Mouse (Mus musculus): Measurements from ENCODE around the gene Adora2b. TPM values are rescaled to one million over a fixed set of nuclear protein-coding genes. Genes with fewer than 3 reads are reported as not detected.

Adora2b gene
- 1 to 10 TPM; 6.2 to 9.5 (median 8.5) TPM for total RNA-seq (2022)

DNA sequence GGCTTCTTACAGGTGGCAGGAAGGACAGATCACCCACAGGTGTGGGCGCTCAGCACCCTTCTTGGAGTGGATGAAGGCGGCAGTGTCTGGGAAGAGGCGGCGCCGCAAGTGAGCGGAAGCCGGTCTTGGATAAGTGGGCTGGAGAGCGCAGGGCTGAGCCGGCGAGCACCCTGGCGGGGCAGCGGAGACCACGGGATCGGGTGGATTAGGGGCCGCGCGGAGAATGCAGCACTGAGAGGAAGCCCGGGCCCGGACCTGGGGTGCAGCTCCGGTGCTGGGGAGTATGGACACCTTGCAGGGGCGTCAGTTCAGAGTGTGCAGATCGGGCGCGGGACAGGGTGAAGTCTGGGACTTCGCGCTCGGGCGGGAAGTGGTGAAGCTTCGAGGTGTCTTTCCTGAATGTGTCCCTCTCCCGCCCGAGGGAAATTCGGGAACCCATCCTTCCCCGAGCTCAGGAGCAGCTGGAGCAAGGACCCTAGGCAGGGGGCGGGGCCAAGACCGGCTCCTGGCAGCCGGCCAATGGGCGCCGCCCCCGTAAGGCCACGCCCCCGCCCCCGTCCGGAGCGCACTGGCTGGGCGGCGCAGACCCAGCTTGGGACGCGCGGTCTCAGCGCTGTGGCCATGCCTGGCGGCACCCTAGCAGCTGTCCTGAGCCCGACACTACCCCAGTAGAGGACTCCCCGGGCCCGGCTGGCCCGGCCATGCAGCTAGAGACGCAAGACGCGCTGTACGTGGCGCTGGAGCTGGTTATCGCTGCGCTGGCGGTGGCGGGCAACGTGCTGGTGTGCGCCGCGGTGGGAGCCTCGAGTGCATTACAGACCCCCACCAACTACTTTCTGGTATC lies at the start of gene Adora2b:
Adora2b (plus strand) TSS at position 584 of the 844 bp plus-strand sequence.
- no peak for DNase-seq (ENCODE audit: low spot score in 2 of 2)

DNA sequence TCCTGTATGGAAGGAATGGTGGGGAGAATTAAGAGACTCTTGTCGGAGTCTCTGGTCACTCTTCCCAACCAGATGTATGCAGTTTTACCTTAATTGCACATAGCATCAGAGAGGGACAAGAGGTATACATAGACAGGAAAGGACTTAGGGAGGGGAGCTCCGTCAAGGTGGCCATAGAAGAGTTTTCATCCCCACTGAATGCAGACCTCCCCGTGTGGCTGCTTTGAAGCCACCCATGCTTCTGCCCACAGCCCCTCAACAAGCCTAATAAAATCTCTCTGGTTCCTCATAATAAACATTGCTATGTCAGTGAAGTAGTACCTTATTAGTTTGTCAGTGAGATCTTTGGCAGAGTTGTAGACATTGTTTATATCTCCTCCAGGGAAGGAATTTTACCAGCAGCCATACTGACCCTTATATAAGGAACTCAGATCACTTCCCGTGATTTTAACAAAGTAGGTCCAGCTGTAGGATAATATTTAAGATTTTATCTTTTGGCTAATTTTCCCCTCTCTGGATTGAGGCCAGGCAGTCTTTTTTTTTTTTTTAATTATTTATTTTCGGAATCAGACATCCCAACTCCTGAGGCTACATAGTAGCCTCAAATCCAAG lies 47.8 kb upstream of the Adora2b start:
- DNase-seq (ENCODE audit: low spot score in 2 of 2): no peak

DNA sequence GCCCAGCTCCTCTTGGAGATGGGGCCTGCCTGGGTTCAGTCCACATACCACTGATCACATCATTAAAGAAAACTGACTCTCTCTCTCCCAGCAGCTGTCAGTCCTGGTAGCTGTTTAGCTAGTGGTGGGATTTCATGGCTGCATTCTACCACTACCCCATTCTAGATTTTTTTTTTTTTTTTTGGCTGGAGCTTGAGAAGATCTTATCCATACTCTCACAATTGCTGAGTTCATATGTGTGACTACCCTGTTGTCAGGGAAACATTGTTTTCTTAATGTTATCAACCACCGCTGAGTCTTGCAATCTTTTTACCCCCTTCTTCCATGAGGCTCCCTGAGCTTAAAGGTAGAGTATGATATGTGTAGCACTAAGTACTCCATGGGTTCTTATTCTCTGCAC lies 46.1 kb upstream of the Adora2b start:
- no peak for DNase-seq (ENCODE audit: low spot score in 2 of 2)

DNA sequence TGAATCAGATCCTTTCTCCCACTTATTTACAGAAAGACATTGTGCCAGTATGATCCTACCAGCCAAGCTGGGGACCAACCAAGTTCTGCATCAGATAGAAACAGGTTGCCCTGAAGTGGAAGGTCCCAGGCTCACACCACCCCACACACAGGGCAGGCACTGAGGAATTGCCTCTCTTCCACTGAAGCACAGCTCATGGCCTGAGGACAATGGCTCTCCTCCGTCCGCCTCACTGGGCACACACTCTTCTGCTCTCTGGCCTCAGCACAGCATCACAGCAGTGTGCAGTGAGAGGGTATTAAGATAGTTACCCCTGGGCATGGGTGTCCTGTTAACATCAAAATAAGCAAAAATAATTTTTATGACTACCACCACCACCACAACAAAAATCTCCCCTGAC lies 39.7 kb upstream of the Adora2b start:
- no peak for DNase-seq (ENCODE audit: low spot score in 2 of 2)

DNA sequence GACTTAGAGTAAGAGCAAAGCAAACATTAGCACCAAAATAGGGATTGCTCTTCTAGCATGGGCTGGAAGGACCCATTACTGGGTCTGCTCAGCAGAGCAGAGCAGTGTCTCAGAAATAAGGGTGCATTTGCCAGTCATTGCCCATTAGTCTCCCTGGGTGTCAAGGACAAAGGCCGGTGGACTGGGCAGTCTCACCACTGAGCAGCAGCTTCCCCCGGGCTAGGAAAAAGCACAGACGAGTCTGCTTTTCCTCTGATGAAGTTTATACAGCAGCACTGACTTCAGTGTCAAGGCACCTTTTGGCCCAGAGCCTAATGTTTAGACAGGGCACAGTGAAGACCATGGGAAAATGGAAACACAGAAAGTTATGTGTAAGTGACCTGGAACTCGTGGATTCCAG lies 38.9 kb upstream of the Adora2b start:
- no peak for DNase-seq (ENCODE audit: low spot score in 2 of 2)

DNA sequence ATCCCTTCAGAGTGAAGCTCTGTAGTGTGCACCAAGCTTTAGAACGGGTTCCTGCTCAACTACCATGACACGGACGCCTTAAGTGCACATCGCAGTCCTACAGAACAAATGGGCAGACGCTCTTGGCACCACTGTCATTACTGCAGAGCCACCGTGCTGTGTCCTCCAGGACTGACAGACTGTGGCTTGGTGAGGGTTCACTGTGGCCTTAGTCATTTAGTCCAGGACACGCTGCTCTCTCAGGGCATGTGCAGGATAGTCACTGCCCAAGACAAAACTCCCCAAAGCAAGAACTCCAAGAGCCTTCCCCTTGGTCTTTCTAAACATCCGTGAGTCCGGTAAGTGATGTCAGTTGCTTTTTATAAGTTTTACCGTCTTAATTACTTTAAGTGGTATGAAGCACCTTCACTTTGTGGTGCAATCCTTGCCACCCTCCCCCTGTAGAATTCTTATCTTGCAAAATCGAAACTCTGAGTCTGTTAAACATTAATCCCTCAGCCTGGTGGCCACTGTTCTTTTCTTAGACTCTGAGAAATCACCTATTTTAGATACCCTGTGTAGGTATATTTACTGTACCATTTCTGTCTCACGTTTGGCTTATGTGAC lies 35.3 kb upstream of the Adora2b start:
- no peak for DNase-seq (ENCODE audit: low spot score in 2 of 2)

DNA sequence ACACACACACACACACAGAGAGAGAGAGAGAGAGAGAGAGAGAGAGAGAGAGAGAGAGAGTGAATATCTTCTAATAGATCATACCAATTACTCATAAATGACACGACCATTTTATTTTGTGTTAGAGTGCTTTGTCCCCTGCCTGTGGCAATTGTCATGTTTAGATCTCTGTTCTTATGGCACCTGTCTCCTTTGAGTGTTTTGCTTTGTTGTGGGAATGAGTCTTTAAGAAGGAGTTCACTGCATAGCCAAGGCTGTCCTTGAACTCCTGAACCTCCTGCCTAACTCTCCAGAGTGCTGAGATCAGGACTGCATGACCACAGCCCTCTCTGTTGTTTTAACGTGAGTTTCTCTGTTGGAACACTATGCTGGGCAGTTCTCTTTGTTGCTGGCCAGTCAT lies 33.7 kb upstream of the Adora2b start:
- no peak for DNase-seq (ENCODE audit: low spot score in 2 of 2)

DNA sequence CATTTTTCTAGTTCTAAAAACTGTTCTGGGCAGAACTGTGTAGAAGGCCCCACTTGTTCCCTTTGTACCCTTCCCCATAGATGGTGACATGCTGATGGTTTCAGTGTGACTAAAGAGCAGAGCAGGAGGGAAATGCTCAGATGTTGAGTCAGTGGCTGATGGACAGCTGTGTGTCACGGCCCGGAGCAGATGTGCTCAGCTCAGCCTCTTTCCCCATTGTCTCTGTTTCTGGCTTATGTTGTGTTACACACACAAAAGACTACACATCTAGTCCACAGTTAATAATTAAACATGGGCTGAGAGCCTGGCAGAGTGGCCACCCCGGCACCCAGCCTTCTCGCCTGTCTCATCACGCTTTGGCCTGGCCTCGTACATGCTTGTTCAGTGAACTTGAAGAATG lies 31.0 kb upstream of the Adora2b start:
- DNase-seq (ENCODE audit: low spot score in 2 of 2): no peak

DNA sequence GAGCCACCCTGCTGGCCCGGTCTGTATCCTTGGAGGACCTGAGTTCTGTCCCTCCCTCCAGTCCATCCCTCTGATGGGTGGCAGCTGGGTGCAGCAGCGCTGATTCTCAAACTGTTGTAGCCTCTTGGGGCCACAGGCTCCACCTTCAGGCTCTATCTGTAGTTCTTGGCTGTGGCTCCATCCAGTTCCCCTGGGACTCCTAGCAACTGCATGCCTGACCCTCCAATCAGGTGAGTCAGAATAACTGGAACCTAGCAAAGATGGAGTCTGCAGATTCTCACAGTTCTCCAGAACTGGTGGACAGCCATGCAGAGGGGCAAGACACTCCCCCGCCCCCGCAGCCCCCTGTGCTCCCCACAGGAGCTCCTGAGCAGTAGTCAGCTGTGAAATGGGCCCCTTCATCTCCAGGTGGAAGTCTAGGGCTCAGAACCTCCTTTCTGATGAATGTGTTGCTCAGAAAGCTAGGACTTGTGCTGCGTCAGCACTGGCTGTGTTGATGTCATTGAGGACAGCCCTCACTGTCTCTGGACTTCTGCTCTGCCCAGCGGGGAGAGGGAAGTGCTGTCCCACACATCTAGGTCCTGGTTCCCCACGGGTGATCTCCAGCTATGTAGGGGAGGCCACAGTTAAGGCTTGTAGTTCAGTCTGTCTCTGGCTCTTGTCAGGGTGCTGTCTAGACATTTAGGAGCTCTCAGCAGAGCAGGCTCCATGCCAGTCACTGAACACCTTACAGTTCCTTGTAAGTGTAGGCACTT lies 27.9 kb upstream of the Adora2b start:
- no peak for DNase-seq (ENCODE audit: low spot score in 2 of 2)

DNA sequence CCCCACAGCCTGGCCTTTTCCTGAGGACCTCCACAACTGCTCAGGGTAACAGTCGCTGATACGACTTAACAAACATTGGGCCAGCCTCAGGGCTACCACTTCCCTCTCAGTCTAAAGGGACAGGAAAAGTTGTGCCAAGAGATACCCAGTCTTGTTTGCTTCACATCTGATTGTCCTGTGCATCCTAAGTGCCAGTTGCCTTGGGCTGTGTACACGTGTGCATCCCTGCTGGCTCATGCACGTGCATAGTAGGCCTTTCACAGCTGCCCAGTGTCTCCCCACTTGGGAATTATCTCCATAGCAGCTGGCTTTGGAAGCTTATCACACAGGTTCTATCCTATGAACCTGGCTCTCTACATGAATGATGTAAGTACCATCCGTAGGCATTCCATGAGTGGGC lies 25.4 kb upstream of the Adora2b start:
- no peak for DNase-seq (ENCODE audit: low spot score in 2 of 2)

DNA sequence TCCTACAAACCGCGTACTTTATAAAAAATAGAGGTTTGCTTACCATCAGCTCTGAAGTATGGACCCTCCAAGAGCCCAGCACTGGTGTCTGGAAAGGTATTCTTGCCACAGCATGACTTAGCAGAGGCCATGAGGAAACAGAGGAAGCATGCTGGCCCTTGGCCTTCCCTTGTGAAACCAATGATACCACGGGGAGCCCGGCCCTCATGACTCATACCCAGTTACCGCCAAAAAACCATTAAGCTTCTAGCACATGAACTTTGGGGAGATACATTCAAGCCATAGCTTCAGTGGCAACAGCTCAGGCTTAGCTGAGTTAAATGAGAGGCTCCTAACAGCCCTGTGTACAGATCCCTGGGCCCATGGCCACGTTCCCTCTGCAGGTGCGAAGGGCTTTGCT lies 24.8 kb upstream of the Adora2b start:
- no peak for DNase-seq (ENCODE audit: low spot score in 2 of 2)

DNA sequence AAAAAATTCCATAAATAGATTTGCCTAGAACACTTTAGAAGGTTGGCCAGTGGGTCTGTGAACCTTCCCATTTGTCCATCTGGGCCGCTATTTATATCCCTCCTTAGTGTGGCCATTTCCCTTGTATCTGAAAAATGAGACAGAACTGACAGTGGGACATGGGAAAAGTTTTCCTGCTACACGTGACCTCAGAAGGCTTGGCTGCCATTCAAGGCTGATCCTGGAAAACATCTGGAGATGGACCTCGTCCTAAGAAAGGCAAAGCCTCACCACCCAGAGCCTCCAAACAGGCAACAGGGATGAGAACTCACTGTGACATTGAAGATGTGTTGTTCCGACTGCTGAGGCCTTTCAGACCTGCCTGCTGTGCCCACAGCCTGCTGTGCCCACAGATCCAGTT lies 24.0 kb upstream of the Adora2b start:
- DNase-seq (ENCODE audit: low spot score in 2 of 2): no peak

DNA sequence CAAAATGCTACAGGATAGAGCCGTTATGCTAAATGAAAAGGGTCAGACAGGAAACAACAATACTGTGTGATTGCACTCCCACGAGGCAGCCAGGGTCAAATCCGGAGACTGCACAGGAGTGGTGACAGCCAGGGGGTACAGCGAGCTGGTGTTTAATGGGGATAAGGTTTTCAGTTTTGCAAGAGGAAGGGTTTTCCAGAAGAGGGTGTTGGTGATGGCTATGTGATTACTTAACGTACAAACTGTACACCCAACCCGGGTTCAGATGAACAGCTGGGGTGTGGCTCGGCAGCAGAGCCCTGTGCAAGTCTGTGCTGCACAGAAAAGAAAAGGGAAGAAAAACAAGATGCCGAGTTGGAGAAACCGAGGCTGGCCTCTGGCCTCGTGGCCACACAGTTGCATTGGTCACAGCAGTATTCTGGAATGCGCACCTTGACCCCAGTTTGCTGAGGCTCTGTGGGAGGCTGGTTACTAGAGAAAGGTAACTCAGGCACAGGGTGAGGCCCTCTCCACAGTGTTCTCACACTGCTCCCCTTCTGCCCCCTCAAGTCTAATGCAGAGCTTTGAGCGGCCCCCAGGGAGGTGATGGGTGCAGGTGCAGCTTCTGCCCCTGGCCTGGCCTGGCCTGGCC lies 8.0 kb upstream of the Adora2b start:
- DNase-seq (ENCODE audit: low spot score in 2 of 2): no peak

DNA sequence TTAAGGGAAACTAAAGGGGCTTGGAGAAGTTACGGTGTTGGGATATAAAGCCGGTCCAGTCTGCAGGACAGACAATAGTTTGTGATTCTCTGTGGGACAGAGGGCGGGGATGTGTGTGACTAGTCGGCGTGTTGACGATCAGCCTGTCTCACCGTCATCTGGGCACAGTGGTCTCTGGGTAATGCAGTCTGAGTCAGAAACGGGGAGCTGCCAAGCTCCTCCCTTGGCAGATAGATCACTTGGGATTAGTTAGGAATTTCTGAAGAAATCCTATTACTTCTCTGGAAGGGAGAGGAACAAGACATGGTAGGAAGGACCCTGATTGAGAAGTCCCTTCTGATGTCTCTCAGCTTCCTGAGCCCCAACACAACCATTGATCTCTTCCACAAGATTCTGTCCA lies 4.9 kb upstream of the Adora2b start:
- DNase-seq (ENCODE audit: low spot score in 2 of 2): no peak

DNA sequence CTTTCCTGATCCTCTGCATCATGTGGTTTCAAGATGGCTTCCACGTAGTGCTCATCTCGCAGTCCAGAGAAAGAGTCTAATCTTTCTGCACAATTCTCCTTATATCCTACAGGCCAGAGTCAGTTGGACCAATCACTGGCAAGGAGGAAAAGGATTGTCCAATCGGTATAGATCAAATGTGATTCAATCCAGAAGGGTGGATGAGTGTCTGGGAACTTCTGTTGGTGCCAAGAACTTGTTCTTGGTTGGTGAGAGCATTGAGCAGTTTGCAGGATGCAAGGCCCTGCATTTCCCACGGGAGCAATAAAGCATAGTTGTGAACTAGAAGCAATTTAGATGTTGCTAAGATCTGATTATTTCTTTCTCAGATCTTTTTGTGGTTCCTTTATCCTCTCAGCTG lies 4.3 kb upstream of the Adora2b start:
- DNase-seq (ENCODE audit: low spot score in 2 of 2): no peak

DNA sequence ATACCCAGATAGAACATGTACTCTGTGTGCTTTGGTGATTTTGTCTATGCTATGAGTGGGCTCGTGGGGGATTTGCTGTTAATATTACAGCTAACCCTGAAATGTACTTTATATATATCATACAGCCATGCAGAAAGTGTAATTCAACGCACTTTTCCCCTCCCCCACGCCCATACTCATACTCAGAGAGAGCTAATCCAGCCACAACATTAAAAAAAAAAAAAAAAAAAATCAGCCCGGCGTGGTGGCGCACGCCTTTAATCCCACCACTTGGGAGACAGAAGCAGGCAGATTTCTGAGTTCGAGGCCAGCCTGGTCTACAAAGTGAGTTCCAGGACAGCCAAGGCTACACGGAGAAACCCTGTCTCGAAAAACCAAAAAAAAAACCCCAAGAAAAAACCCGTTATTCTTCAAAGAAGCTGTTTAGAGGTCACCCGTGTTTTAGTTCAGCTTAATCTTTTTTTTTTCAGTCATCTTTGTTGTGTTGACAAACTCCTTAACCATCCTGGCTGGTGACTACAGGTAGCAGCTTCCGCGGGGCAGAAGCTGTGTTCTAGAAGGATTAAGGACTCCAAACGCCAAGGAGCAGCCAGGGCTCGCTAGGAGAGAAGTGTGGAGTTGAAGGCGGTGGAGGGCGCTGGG lies 904 bp upstream of the Adora2b start:
- no peak for DNase-seq (ENCODE audit: low spot score in 2 of 2)

DNA sequence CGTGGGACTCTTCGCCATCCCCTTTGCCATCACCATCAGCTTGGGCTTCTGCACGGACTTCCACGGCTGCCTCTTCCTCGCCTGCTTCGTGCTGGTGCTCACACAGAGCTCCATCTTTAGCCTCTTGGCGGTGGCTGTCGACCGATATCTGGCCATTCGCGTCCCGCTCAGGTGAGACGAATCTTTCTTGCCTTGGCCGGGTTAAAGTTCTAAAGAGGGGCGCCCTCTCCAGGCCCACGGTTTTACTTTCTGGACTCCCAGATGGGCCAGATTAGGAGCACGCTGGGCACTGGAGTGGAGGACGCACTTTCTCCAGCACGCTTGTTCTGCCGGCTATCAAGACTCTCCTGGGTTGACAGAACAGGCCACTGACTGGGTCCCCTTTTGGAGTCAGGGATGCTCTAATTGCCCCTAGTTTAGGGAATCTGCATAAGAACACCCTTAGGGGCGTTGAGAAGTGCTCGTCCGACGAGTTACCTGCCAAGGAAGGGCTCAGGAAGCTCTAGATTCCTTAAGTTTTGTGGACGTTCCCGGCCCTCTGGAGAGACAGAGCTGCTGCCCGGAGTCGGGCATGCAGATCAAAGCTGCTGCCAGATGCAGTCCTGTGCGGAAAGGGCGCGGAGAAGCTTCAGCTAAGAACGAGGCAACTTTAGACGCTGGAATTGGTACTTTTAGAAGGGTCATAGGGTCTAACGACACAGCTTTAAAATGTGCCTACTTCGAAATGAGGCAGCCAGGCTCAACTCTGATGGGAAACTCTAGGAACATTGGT lies 668 bp downstream of the Adora2b start:
- DNase-seq (ENCODE audit: low spot score in 2 of 2): no peak

DNA sequence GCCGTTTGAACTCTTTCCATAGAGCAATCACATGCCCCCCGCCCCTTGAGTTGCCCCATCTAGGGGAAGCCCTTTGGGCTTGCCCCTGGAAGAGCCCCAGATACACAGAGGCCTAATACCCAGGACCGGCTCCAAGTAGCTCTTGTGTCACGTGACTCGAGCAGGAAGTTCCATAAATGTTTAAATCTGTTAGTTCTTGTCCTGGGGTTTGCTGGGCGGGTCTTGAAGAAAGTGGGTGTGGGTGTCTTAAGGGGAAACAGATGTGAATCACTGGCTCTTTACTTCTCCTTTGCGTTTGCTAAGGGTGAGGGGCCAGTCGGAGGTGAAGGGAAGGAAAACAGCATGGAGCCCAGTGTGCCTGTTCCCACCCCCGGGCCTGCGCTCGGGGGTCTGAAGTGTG lies 2.3 kb downstream of the Adora2b start:
- no peak for DNase-seq (ENCODE audit: low spot score in 2 of 2)

DNA sequence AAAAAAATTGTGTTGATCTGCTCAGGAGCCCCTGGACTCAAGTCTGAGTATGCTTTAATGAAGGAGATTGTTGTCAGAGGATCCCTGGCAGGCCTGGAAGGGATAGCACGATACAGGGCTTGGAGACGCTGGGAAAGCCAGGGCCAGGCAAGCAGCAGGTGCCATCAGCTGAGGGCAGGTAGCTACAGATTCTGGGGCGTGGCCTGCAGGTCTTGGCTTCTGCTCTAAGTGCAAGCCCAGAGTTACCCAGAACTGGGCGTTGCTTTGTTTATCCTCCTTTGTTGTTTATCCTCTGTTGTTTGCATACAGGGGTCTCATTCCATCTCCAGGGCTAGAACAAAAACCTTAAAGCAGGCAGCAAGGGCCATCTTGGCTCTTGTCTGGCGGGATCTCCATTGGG lies 4.6 kb downstream of the Adora2b start:
- DNase-seq (ENCODE audit: low spot score in 2 of 2): no peak

DNA sequence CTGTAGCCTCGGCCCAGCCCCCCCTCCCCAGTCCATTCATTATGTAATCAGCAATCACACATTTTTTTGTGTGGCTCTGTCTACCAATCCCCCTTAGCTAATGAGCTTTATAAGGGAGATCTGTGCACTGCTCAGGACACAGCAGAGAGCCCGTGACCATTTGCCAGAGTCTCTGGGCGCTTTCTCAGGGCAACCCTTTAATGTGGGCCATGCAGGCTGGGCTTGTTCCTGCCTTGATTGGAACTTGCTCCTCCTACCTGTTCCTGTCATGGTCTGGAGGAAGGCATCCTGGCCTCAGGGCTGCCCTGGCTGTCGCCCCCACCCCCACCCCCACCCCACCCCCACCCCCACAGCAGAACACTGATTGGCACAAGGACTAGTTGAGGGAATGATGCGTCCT lies 10.4 kb downstream of the Adora2b start:
- DNase-seq (ENCODE audit: low spot score in 2 of 2): no peak

Data from layer of hippocampus, adult 8-10 months (tissue).